In genomic region chr17:45805471-45806082, GRCm38 (mm10) we compare ENCODE assay signal across 8 mouse cellular contexts.
DNase-seq lines count a peak whose midpoint lies in the region; ATAC-seq and TF ChIP-seq lines count a peak whose summit lies in the region.

No protein-coding gene starts in this region.

- peak; percentile 50 for DNase-seq in gastrocnemius, adult 18-20 months (ENCODE audit: low spot score)
- no peak for DNase-seq in gastrocnemius, postnatal 4 days (ENCODE audit: low spot score in 2 of 2)
- DNase-seq in forebrain, postnatal 0 days, result peak; percentile 44
- DNase-seq in midbrain, embryonic 11.5 days (ENCODE audit: low spot score, missing footprints), result peak; percentile 93
- DNase-seq in thymus, postnatal 4 days, result peak; percentile 86
- no peak for DNase-seq in left cerebral cortex, postnatal 36 days (ENCODE audit: low spot score in 2 of 2)

- peak overlapping the region; percentile 15; the same call in 1 of the 2 replicates for H3K4me2 ChIP-seq in forebrain, postnatal 0 days (ENCODE audit: low read depth)
- peak overlapping the region; percentile 28 for H3K4me2 ChIP-seq in kidney, embryonic 16.5 days (replicated peaks; ENCODE audit: low read depth, low read length)
- peak overlapping the region; percentile 29 for H3K4me2 ChIP-seq in midbrain, embryonic 11.5 days

- WGBS in forebrain, postnatal 0 days, result 5% methylated on average over 30 of the region's 35 CpGs
- WGBS in kidney, embryonic 16.5 days, result 6% methylated on average over 35 of the region's 35 CpGs
- WGBS in midbrain, embryonic 11.5 days, result under 1% methylated on average over 34 of the region's 35 CpGs

- H3K9ac ChIP-seq in ES-Bruce4 (ENCODE audit: low read depth, poor library complexity, severe bottlenecking), result no peak overlapping the region
- H3K9ac ChIP-seq in forebrain, postnatal 0 days, result no peak overlapping the region
- peak overlapping the region; percentile 4; the same call in 1 of the 2 replicates for H3K9ac ChIP-seq in kidney, embryonic 16.5 days (replicated peaks; ENCODE audit: low read length)
- H3K9ac ChIP-seq in midbrain, embryonic 11.5 days (ENCODE audit: low read length), result no peak overlapping the region

- TF ChIP-seq EP300 in ES-Bruce4 (IDR thresholded peaks at IDR 0.05; ENCODE audit: insufficient read depth, low read depth, low read length), result no peak

- no peak overlapping the region for H3K27ac ChIP-seq in ES-Bruce4 (ENCODE audit: insufficient read depth, low read length)
- no peak overlapping the region for H3K27ac ChIP-seq in forebrain, postnatal 0 days (ENCODE audit: low read depth, low read length)
- H3K27ac ChIP-seq in kidney, embryonic 16.5 days (ENCODE audit: low read length), result peak overlapping the region; percentile 30; the same call in 1 of the 2 replicates
- no peak overlapping the region for H3K27ac ChIP-seq in midbrain, embryonic 11.5 days (ENCODE audit: low read depth, low read length)

- H3K27me3 ChIP-seq in ES-Bruce4 (ENCODE audit: control insufficient read depth, insufficient read depth, low read length, poor library complexity, severe bottlenecking), result no peaks in the 10 kb centered on the region
- H3K27me3 ChIP-seq in forebrain, postnatal 0 days (ENCODE audit: insufficient read depth, low read length), result 0 out of 2 replicates have a peak, but pooled peaks cover 8% of the 10 kb centered on the region
- peaks cover 8% of the 10 kb centered on the region for H3K27me3 ChIP-seq in kidney, embryonic 16.5 days (ENCODE audit: insufficient read depth, low read length)
- no peaks in the 10 kb centered on the region for H3K27me3 ChIP-seq in midbrain, embryonic 11.5 days (ENCODE audit: control insufficient read depth, insufficient read depth, low read length)

- peak overlapping the region; percentile 32 for H3K4me3 ChIP-seq in ES-Bruce4 (ENCODE audit: low read depth, low read length)
- no peak overlapping the region for H3K4me3 ChIP-seq in forebrain, postnatal 0 days (ENCODE audit: low read depth, low read length)
- no peak overlapping the region; the same call in 1 of the 2 replicates for H3K4me3 ChIP-seq in kidney, embryonic 16.5 days (ENCODE audit: low read length)
- no peak overlapping the region; the same call in 1 of the 2 replicates for H3K4me3 ChIP-seq in midbrain, embryonic 11.5 days (ENCODE audit: low read depth, low read length)

- peak; percentile 26; the same call in 1 of the 2 replicates for ATAC-seq in forebrain, postnatal 0 days
- ATAC-seq in kidney, embryonic 16.5 days (ENCODE audit: low FRiP score, low TSS enrichment), result peak; percentile 59
- peak; percentile 70 for ATAC-seq in midbrain, embryonic 11.5 days (ENCODE audit: low FRiP score)

- TF ChIP-seq POLR2A in ES-Bruce4 (IDR thresholded peaks at IDR 0.05; ENCODE audit: insufficient read depth, low read length), result no peak

- H3K4me1 ChIP-seq in ES-Bruce4 (ENCODE audit: control insufficient read depth, insufficient read depth, low read length), result peaks cover 7% of the 10 kb centered on the region
- H3K4me1 ChIP-seq in forebrain, postnatal 0 days (ENCODE audit: insufficient read depth), result peaks cover 10% of the 10 kb centered on the region; the same call in 1 of the 2 replicates
- peaks cover 24% of the 10 kb centered on the region for H3K4me1 ChIP-seq in kidney, embryonic 16.5 days (ENCODE audit: insufficient read depth, low read length)
- peaks cover 11% of the 10 kb centered on the region for H3K4me1 ChIP-seq in midbrain, embryonic 11.5 days (ENCODE audit: control insufficient read depth, insufficient read depth, low read length)

- no peaks in the 10 kb centered on the region for H3K9me3 ChIP-seq in ES-Bruce4 (replicated peaks; ENCODE audit: control insufficient read depth, insufficient read depth, low read length, poor library complexity, severe bottlenecking)
- H3K9me3 ChIP-seq in forebrain, postnatal 0 days (ENCODE audit: low read length), result 0 out of 2 replicates have a peak, but pooled peaks cover under 1% of the 10 kb centered on the region
- H3K9me3 ChIP-seq in kidney, embryonic 16.5 days (ENCODE audit: low read length), result no peaks in the 10 kb centered on the region
- H3K9me3 ChIP-seq in midbrain, embryonic 11.5 days (ENCODE audit: control insufficient read depth, low read length), result no peaks in the 10 kb centered on the region

- TF ChIP-seq CTCF in ES-Bruce4 (IDR thresholded peaks at IDR 0.05; ENCODE audit: low read depth, low read length), result peak; percentile 62
- TF ChIP-seq CTCF in forebrain, postnatal 0 days (IDR thresholded peaks at IDR 0.05; ENCODE audit: low read depth), result peak; percentile 58

- no peaks in the 10 kb centered on the region for H3K36me3 ChIP-seq in ES-Bruce4 (ENCODE audit: control insufficient read depth, insufficient read depth, low read length, poor library complexity, severe bottlenecking)
- no peaks in the 10 kb centered on the region for H3K36me3 ChIP-seq in forebrain, postnatal 0 days (ENCODE audit: insufficient read depth)
- H3K36me3 ChIP-seq in kidney, embryonic 16.5 days (ENCODE audit: insufficient read depth, low read length), result no peaks in the 10 kb centered on the region
- H3K36me3 ChIP-seq in midbrain, embryonic 11.5 days (ENCODE audit: control insufficient read depth, insufficient read depth, low read length), result no peaks in the 10 kb centered on the region

- intact Hi-C loops in left cerebral cortex, postnatal 36 days (cut with DNase I), result loop anchor here (5.0 kb wide), 2 partner anchors 43 to 222 kb away; no protein-coding TSS in a partner anchor

Comparison
In these comparisons a context has a peak if more than half of its experiments do, and no peak if none do; other contexts are left out.
1. DNase-seq: peak in gastrocnemius, adult 18-20 months (single experiment), forebrain, postnatal 0 days (single experiment), midbrain, embryonic 11.5 days (single experiment) and thymus, postnatal 4 days (single experiment); none in gastrocnemius, postnatal 4 days (0 of 2) and left cerebral cortex, postnatal 36 days (0 of 2).
2. Peak in every context shown above with its lines, with median percentiles within 50 percentile points of each other: ATAC-seq and H3K4me2 ChIP-seq.